Mouse (Mus musculus) mesoderm, embryonic 11.5 days (tissue): ENCODE measurements around the gene Ephb1.

ENCODE experiments used
- DNase-seq: peaks from one replicate; pipeline ENCODE4 v3.0.0-alpha.2; 2012; ENCODE audit warnings: low read depth, low spot score

Gene Ephb1

DNA sequence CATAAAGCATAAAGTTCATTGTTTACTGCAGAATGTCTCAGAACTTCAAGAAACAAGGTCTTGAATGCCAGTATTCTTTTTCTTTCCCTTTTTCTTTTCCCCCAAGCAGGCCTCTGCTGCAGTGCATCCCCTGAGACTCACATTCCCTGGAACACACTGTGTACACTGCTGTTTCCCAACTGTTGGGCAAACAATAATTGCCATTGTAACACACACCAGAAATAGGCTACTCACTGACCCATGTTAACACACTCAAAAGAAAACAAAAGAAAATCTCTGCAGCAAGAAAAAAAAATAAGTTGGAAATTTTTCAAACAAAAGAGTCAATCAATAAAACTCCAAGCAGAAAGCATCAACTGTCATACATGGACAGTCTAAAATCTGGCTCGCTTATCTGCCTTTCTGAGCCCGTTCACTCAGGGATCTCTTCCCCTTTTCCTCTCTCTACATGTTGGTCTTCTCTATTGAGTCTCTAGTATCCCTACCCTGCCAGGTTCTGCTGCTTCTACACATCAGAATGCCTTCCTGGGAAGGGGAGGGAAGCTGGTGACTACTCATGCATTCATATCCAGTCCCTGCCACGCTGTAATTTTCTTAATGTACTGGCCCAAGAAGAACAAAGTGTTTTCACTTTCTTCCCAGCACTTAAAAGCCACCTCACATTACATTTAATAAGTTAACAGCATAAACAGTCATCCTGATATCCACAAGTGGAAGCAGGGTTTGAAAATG, 285.2 kb downstream of the Ephb1 start:
- peak; percentile 9 for DNase-seq

DNA sequence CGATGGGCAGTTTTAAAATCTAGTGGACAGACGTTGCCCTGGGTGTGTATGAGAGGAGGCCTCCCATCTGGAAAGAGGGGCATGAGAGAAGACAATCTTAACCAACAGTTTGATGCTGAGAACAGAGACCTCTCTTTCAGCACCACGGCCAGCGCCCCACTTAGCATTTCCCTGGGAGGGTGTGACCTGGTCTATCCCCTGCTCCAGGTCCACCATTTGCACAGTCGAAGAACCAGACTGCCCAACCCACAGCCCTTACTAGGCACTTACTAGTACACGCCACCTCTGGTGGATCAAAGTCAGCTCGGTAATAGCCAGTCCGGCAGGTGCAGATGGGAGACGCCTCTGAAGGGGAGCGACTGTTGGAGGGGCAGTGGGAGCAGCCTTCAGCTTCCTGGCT, 287.9 kb downstream of the Ephb1 start:
- DNase-seq: peak; percentile 74

DNA sequence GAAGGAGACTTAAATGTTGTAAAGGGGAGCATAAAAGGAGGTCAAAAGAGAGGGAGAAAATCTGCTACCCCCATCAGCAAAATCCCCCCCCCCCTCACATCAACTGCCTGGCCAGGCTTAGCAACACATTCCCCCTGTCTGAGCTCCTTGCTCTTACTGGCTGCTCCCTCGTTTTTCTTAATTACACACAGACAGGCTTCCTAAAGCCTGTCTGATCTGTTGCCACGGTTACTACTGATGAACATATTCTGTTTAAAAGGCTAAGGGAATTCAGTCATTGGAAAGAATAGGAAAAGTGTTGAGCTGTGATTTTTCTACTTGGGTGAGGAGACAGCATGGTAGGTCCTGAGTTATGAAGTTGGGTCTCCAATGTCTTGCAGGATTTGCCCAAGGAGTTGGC, 308.6 kb downstream of the Ephb1 start:
- DNase-seq: peak; percentile 6

DNA sequence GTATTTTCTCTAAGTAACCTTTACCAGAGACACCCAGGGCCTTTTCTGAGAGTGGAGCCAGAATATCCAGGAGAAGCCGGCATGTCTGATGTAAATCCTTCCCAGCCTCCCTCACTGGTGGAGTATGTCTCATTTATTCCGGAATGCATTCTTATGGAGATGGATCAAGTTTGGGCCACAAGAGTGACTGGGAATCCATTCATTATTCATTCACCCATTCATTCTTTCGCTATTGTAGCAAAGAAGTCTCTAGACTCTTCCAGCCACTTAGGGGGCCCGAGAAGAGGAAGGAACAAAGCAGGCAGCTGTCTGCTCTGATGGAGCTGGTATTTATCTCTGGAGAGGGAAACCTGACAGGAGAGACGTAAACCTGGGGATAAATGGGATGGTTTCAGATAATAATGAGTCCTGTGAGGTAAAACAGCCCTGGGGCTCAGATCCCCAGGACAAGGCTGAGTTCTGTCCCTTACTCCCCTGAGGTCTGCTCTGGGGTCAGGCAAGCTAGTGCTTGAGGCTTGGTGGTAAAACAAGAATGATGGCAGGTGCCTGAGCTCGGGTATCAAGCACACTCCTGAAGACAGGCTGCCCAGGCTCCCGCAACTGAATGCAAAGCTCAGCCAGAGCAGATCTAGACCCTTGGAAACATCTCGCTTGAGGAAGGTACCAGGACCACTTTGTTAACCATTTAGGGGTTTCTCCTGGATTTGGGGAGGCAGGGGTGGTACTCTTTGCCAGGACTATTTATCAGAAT, 309.2 kb downstream of the Ephb1 start:
- DNase-seq: peak; percentile 23

DNA sequence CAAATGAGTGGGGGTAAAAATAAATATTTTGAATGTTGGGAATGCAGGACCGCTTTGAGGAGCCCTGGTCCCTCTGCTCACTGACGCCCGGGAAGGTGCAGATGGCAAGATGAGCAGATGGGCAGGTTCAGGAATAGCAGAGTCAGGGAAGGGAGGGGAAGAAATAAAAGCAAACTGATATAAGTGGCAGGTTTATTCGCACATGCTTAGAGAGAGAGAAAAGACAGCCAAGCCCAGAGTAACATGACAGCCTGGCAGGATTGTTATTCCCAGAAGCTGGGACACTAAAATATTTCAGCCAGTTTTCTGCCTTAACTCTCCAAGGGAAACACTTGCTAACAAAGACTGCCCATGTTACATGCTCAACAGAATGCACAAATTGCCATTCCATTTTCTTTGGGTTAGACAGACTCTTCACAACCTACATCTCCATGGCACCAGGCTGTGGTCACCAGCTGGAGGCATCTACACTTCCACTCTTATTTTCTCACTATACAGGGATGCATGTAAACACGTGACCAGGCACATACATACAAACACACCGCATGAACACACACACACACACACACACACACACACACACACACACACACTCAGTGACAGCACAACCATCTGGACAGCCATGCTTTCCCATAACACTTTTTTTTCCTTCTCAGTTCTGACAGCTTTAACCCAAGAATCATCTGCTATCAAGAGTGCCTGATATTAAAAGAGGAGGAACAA, 315.3 kb downstream of the Ephb1 start:
- DNase-seq: no peak

DNA sequence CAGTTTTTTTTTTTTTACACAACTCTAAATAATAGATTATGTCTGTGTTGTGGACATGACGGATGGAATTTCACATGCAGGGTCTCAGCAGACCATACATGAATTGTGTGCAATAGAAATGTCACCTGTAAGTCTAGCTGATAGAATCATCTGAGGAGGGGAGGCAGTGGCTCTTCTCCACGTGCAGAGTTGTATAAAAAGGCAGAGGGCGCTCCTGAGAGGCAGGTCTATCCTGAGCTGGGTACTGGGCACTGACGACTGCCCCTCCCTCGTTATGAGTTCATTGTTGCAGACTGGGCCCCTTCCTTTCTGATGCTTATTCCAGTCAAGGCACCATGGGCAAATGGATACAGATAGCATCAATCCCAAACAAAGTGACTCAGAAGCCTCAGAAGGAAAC, 318.4 kb downstream of the Ephb1 start:
- no peak for DNase-seq

DNA sequence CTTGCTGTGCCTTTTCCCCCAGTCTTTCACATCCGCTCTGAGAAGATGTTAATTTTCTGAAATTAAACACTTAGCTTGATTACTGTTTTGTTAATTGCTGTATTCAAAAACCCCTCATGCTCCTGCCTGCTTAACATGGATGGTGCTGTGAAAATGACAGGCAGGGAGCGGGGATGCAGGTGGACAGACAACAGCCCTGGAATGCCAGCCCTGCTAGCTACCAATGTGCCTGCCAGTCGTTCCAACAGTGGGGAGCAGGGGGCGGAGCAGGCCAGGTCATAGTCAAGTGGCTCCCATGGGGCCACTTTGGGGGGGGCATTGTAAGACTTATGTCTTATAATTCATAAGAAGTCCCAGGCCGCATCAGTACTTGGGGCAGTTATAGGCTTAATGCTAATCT, 321.3 kb downstream of the Ephb1 start:
- DNase-seq: no peak

DNA sequence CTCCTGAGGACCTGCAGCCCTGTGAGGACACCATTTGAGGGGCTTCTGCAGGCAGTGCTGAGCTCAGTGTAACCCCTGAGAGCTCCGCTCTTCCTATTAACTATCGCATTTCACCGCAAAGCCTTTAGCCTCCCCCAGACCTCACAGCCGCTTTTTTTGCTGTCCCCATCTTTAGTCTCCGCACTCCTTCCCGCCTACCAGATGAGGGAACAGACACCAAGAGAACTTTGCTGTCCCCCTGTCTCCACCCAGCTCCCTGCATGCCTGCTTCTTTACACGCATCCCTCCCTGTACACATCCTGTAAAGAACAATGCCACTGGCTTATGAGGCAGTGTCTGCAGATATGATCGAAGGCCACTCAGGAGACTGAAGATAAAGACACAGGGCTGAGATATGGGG, 322.1 kb downstream of the Ephb1 start:
- DNase-seq: no peak

DNA sequence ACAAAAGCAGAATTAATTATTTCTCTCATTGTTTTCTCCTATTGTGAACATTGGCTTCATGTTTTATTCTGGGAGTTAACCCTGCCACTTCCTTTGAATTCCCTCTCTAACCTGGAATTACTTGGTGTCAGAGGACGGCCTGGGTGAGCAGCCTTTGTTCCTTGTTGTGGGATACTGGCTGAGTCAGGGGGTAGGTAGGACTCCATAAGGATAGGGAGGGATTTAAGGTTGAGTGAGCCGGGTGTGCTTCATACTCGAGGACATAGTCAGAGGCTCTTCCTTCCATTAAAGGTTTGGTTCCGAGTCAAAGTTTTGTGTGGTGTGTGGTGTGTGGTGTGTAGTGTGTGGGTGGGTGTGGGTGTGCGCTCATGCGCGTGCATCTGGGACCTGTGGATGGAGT, 324.8 kb downstream of the Ephb1 start:
- DNase-seq: no peak

DNA sequence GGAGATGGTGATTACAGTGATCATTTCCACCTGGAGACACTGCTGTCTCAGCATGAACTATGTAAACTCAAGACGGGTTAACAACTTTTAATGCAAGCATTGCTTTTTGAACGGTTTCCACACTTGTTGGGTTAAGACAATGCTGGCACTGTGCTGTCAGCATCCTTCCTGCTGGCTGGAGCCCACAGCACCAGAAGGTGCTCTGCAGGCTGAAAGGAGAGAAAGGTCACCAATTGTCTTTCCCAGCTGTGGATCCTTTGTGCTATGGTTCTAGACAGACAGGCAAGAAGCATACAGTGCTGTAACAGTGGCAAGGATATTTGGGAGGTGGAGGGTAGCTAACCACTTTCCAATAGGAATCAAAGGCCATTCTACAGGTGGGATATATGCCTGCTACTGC, 328.4 kb downstream of the Ephb1 start:
- no peak for DNase-seq

DNA sequence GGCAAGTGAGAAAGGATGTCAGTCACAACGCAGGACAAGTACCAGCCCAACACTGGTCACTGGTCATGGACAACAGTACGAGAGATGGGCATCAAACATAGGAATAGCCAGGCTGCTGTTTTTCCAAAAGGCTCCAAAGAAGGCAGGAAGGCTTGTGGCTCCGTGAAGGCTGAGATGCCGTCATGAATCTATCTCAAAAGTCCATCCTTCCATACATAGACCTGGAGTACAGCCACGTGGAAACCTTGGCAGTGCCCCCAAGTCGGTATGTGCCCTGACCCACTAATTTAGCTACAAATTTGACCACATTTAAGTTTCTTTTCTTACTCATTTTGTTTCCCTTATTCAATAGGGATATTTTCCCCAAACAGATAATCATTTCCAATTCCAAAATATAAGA, 329.4 kb downstream of the Ephb1 start:
- no peak for DNase-seq

DNA sequence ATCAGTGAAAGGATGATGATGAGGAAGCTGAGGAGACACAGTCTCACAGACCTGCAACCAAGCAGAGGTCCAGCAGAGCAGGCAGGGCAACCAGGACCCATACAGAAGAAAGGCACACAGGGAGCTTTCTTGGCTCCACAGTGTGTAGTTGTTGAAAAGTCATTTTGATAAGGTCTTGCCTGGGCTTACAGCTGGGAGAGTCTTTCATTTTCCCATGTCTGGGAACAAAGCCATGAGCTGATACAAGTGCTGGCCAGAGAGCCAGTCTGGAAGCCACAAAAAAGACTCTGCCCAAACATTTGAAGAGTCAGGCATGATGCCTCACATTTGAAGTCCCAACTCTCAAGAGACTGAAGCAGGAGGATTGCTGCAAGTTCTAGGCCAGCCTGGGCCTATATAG, 339.0 kb downstream of the Ephb1 start:
- DNase-seq: no peak

DNA sequence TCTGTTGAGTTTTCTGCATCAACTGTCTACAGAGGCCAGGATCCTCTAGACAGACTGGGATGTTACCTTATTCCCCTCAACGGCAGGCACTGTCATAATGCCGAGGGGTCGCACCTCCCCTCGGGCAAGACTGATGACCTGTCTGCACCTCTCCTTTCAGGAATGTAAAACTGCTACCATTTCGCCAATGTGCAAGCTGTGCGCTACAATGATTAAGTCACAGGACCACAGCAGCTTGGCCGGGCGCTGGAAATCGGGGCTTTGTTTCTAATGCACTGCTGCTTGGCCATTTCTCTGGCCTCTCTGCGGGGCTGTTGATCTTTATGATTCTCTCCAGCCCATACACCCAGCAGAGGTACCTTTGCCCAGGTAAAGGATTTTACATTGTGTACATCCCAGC, 346.8 kb downstream of the Ephb1 start:
- no peak for DNase-seq

DNA sequence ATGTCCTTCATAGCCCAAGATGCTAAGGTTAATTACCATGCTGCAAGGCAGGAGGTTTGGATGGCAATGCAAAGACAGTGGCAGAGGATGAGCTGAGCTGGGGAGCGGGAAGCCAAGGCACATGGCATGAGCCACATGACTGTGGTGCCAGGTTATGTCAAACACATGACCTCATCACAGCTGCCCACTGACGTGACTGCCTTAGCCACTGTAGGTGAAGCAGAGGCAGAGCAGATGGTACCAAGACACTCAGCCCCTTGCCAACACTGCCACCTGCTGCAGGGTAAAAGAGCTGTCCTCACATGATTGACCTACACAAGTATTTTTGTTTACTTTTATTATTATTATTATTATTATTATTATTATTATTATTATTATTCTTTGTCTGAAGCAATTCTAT, 348.0 kb downstream of the Ephb1 start:
- DNase-seq: no peak

DNA sequence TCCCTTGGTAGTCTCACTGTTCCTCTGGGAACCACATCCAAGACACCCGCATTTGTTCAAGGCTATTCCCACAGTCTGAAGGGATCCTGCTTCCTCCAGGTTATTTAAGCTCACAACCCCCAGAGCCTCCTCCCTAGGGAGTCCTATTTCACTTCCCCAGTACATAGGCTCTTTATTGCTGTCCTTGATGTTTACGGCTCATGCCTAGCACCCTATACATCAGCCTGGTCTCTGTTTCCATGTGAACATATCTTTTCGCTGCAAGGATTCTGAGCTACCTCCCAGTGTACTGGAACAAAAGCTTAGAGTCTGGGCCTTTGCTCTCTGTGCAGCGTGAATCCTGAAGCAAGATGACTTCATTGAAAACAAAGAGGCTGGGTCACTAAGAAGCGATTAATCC, 351.6 kb downstream of the Ephb1 start:
- peak; percentile 26 for DNase-seq

DNA sequence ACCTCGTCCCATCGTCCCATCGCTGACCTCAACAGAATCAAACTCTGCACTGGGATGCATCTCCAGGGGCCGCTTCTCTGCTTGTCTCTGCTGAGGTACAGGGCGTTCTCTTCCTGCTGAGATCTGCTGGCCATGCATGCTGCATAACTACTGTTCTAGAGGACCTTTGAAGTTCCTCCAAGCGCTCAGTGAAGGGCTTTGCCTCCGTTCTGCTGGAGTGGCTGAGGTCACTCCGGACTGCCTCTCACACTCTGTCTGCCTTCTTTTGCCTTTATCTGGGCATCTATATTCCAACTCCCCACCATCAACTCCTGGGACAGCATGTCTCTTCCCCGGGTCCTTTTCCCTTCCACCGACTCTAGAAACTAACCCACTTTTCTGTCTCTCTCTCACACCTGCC, 352.3 kb downstream of the Ephb1 start:
- DNase-seq: no peak

DNA sequence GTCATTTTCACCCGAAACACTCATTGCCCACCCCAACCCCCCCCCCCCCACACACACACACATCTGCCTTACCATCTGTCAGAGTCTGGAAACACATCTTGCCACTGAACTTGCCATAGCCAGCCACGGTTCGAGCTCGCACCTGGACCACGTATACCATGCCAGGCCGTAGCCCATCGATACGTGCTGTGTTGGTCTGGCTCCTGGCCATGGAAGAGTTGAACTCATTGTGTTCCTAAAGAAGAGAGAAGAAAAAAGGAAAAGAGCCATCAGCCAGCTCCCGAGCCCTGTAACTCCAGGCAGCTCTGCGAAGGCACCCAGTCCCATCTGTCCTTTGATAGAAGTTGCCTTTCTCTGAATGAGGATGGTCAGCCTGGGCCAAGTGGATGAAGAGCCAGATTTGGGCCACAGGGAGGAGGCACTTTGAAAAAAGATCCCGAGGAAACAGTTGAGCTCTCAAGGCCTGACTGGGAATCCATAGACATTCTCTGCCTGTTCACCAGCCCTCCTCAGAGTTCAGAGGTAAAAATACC, 352.8 kb downstream of the Ephb1 start:
- DNase-seq: no peak

DNA sequence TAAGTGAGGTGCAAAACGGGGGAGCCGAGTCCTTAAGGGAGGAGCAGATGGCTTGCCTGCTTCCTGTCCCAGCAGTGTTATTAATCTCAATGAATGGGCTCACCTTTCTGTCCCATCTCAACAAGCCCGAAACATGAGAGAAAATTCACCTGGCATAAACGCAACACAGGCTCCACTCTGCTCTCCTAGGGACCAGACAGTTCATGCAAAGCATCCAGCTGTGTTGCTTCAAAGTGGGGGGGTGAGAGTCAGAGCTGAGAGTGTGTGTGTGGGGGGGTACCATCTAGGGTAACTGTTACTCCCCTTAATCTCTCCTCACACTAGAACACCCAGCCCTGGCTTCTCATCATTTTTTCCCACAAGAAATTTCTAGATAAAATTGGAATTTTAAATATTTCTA, 354.8 kb downstream of the Ephb1 start:
- DNase-seq: no peak

DNA sequence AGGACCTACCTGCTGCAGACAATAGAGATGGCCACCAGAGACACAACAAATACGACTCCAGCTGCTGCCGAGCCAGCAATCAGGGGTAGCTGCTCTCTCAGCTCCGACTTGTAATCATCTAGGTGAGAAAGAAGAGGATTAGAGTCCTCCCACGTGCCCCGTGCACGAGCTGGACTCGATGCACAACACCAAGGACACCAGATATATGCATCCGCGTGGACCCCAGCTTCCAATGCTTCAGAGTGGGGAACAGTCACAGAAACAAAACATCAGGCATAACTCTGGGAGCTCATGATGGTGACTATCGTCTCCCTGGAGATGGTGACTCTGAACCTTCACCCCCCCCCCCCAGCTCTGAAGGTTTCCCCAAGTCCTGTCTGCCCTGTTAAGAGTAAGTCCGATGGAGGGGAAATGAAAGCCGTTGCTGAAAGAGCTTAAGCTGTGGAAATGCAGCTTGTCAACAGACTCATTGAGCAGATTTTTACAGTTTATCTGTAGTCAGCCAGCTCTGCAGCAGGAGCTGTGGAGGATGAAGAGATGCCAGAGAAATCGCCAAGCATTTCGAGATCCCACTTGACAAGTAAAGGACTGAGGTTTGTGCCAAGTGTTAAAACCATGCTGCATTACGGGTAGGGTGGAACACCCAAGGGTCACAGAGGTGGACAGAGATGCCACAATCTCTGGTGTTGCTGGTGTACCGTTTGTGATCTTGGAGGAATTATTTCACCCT, 357.6 kb downstream of the Ephb1 start:
- no peak for DNase-seq

DNA sequence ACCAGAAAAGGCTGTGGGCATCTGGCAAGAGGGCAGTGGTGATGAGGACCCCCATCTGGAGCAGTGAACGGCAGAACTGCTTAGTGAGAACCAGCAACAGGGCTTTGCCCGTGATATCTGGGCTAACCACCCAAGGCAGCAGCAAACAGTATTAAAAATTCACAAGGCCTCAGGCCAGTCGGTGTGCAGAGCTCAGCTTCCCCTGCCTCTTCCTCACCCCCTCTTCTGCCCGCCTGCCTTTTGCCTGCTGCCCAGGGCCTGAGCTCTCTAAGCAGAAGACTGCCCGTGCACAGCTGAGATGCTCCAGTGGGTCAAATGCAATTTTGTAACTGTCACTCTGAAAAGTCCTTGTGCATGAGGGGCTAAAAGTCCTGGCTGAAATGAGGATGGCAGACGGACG, 358.3 kb downstream of the Ephb1 start:
- DNase-seq: no peak

DNA sequence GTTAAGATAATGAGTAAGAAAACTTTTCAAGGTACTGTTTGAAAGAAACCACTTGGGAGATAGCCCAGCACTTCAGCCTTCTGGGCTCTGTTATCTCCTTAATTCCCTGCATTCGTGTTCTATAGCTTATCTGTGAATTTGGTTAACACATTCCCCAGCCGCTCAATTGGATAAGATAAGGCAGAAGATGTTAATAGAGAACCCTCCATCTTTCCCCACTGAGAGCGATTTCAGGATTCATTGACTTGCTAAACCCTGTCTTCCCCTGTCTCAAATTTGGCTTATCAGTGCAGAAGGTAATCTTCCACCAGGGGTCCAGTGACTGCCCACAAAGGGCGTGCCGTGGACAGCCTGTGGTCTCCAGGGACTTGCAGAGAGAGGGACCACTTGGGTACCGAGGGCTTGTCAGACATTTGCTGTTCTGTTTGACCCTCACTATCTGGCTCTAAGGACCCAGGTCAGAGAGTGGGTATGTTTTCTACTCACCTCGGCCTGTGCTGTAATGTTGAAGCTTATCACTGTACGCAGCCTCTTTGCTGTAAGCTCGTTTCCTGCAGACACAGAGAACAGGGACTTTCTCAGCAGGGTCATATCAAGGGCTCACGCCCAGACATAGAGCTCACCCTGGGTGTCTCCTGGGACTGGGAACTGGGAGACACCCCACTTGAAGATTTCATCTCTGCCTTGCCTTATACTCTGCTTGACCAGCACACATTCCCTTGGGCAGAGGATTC, 358.9 kb downstream of the Ephb1 start:
- DNase-seq: no peak
